Mouse (Mus musculus): ENCODE measurements around the gene Fam219a. TPM values are rescaled to one million over a fixed set of nuclear protein-coding genes. Genes with fewer than 3 reads are reported as not detected.

Fam219a gene
- polyA plus RNA-seq, 1 experiment from 2014 or later = 2.0 TPM

- H3K36me3 ChIP-seq (replicated peaks) = no peaks in the 10 kb centered on the region
- WGBS = 56% methylated on average over 8 of the region's 8 CpGs
- H3K4me1 ChIP-seq = peaks cover 41% of the 10 kb centered on the region
- H3K9me3 ChIP-seq = peaks cover 3% of the 10 kb centered on the region; the same call in 1 of the 2 replicates
- no peak for DNase-seq (ENCODE audit: low spot score)
- H3K4me3 ChIP-seq = no peak overlapping the region
- peaks cover 85% of the 10 kb centered on the region for H3K27me3 ChIP-seq (replicated peaks; ENCODE audit: low read depth, poor library complexity, severe bottlenecking)
- no peak overlapping the region for H3K27ac ChIP-seq (replicated peaks)
Observed at GRCm38 (mm10) chr4:41499619-41500018, 69.7 kb downstream of the Fam219a start.

GRCm38 (mm10) chr4:41498921-41499391, 70.4 kb downstream of the Fam219a start:
- Histone ChIP-seq H3K27me3 (replicated peaks; ENCODE audit: low read depth, poor library complexity, severe bottlenecking) (peaks cover 90% of the 10 kb centered on the region), H3K4me1 (peaks cover 41% of the 10 kb centered on the region), H3K36me3 (replicated peaks) (no peaks in the 10 kb centered on the region), H3K27ac (replicated peaks) (no peak overlapping the region), H3K4me3 (peak overlapping the region; percentile 51), H3K9me3 (no peaks in the 10 kb centered on the region)
- WGBS = 2% methylated on average over 43 of the region's 43 CpGs
- DNase-seq (ENCODE audit: low spot score) = peak; percentile 65

GRCm38 (mm10) chr4:41497995-41498845, 71.1 kb downstream of the Fam219a start:
- WGBS = 6% methylated on average over 72 of the region's 72 CpGs
- peaks cover 98% of the 10 kb centered on the region for H3K27me3 ChIP-seq (replicated peaks; ENCODE audit: low read depth, poor library complexity, severe bottlenecking)
- H3K4me1 ChIP-seq = peaks cover 39% of the 10 kb centered on the region
- peak; percentile 43 for DNase-seq (ENCODE audit: low spot score)
- peak overlapping the region; percentile 51 for H3K4me3 ChIP-seq
- H3K9me3 ChIP-seq = no peaks in the 10 kb centered on the region
- no peaks in the 10 kb centered on the region for H3K36me3 ChIP-seq (replicated peaks)
- H3K27ac ChIP-seq (replicated peaks) = peak overlapping the region; percentile 48; the same call in 1 of the 2 replicates

GRCm38 (mm10) chr4:41497579-41497978, 71.8 kb downstream of the Fam219a start:
- Histone ChIP-seq H3K36me3 (replicated peaks) (no peaks in the 10 kb centered on the region), H3K27ac (replicated peaks) (peak overlapping the region; percentile 48; the same call in 1 of the 2 replicates), H3K4me3 (peak overlapping the region; percentile 51), H3K9me3 (no peaks in the 10 kb centered on the region), H3K27me3 (replicated peaks; ENCODE audit: low read depth, poor library complexity, severe bottlenecking) (peaks cover 98% of the 10 kb centered on the region), H3K4me1 (peaks cover 32% of the 10 kb centered on the region)
- 1% methylated on average over 34 of the region's 34 CpGs for WGBS
- peak; percentile 83 for DNase-seq (ENCODE audit: low spot score)

GRCm38 (mm10) chr4:41497046-41497445, 72.3 kb downstream of the Fam219a start:
- Histone ChIP-seq H3K27ac (replicated peaks) (no peak overlapping the region), H3K4me1 (peaks cover 27% of the 10 kb centered on the region), H3K36me3 (replicated peaks) (no peaks in the 10 kb centered on the region), H3K4me3 (peak overlapping the region; percentile 51; the same call in 1 of the 2 replicates), H3K9me3 (no peaks in the 10 kb centered on the region), H3K27me3 (replicated peaks; ENCODE audit: low read depth, poor library complexity, severe bottlenecking) (peaks cover 93% of the 10 kb centered on the region)
- WGBS = 35% methylated on average over 5 of the region's 5 CpGs
- no peak for DNase-seq (ENCODE audit: low spot score)

GRCm38 (mm10) chr4:41495850-41496249, 73.5 kb downstream of the Fam219a start:
- H3K4me3 ChIP-seq = no peak overlapping the region
- peaks cover 81% of the 10 kb centered on the region for H3K27me3 ChIP-seq (replicated peaks; ENCODE audit: low read depth, poor library complexity, severe bottlenecking)
- H3K27ac ChIP-seq (replicated peaks) = no peak overlapping the region
- WGBS = 91% methylated on average over 11 of the region's 11 CpGs
- peaks cover 24% of the 10 kb centered on the region for H3K4me1 ChIP-seq
- DNase-seq (ENCODE audit: low spot score) = no peak
- H3K9me3 ChIP-seq = no peaks in the 10 kb centered on the region
- H3K36me3 ChIP-seq (replicated peaks) = no peaks in the 10 kb centered on the region

- Histone ChIP-seq H3K36me3 (replicated peaks) (no peaks in the 10 kb centered on the region), H3K9me3 (no peaks in the 10 kb centered on the region), H3K4me3 (no peak overlapping the region), H3K27ac (replicated peaks) (no peak overlapping the region), H3K27me3 (replicated peaks; ENCODE audit: low read depth, poor library complexity, severe bottlenecking) (peaks cover 73% of the 10 kb centered on the region), H3K4me1 (peaks cover 24% of the 10 kb centered on the region)
- no peak for DNase-seq (ENCODE audit: low spot score)
- WGBS = 74% methylated on average over 4 of the region's 4 CpGs
Observed at GRCm38 (mm10) chr4:41495076-41495475, 74.3 kb downstream of the Fam219a start.

GRCm38 (mm10) chr4:41494378-41494777, 75.0 kb downstream of the Fam219a start:
- WGBS = 63% methylated on average over 3 of the region's 3 CpGs

GRCm38 (mm10) chr4:41493464-41494116, 75.7 kb downstream of the Fam219a start:
- Histone ChIP-seq H3K4me3 (no peak overlapping the region), H3K4me1 (peaks cover 15% of the 10 kb centered on the region), H3K36me3 (replicated peaks) (no peaks in the 10 kb centered on the region), H3K9me3 (no peaks in the 10 kb centered on the region), H3K27me3 (replicated peaks; ENCODE audit: low read depth, poor library complexity, severe bottlenecking) (peaks cover 58% of the 10 kb centered on the region), H3K27ac (replicated peaks) (no peak overlapping the region)
- WGBS = 78% methylated on average over 3 of the region's 3 CpGs
- no peak for DNase-seq (ENCODE audit: low spot score)

More at GRCm38 (mm10) chr4:41494378-41494777, 75.0 kb downstream of the Fam219a start:
- Histone ChIP-seq H3K4me3 (no peak overlapping the region), H3K27me3 (replicated peaks; ENCODE audit: low read depth, poor library complexity, severe bottlenecking) (peaks cover 66% of the 10 kb centered on the region), H3K27ac (replicated peaks) (no peak overlapping the region), H3K4me1 (peaks cover 23% of the 10 kb centered on the region), H3K9me3 (no peaks in the 10 kb centered on the region), H3K36me3 (replicated peaks) (no peaks in the 10 kb centered on the region)
- no peak for DNase-seq (ENCODE audit: low spot score)

GRCm38 (mm10) chr4:41492951-41493350, 76.4 kb downstream of the Fam219a start:
- WGBS = 83% methylated on average over 7 of the region's 7 CpGs
- no peak for DNase-seq (ENCODE audit: low spot score)
- H3K36me3 ChIP-seq (replicated peaks) = no peaks in the 10 kb centered on the region
- no peak overlapping the region for H3K4me3 ChIP-seq
- H3K27ac ChIP-seq (replicated peaks) = no peak overlapping the region
- no peaks in the 10 kb centered on the region for H3K9me3 ChIP-seq
- H3K27me3 ChIP-seq (replicated peaks; ENCODE audit: low read depth, poor library complexity, severe bottlenecking) = peaks cover 52% of the 10 kb centered on the region
- peaks cover 9% of the 10 kb centered on the region for H3K4me1 ChIP-seq

- Histone ChIP-seq H3K27me3 (replicated peaks; ENCODE audit: low read depth, poor library complexity, severe bottlenecking) (no peaks in the 10 kb centered on the region), H3K4me1 (peaks cover 16% of the 10 kb centered on the region), H3K27ac (replicated peaks) (peak overlapping the region; percentile 61), H3K9me3 (peaks cover 3% of the 10 kb centered on the region), H3K4me3 (no peak overlapping the region), H3K36me3 (replicated peaks) (peaks cover 38% of the 10 kb centered on the region)
- WGBS = 40% methylated on average over 6 of the region's 6 CpGs
- DNase-seq (ENCODE audit: low spot score) = peak; percentile 65
Observed at GRCm38 (mm10) chr4:41481601-41482017, 87.7 kb downstream of the Fam219a start.

GRCm38 (mm10) chr4:41480254-41480653, 89.1 kb downstream of the Fam219a start:
- DNase-seq (ENCODE audit: low spot score) = no peak
- H3K36me3 ChIP-seq (replicated peaks) = peaks cover 38% of the 10 kb centered on the region
- 86% methylated on average over 8 of the region's 8 CpGs for WGBS
- H3K9me3 ChIP-seq = no peaks in the 10 kb centered on the region
- H3K4me3 ChIP-seq = no peak overlapping the region
- H3K27ac ChIP-seq (replicated peaks) = no peak overlapping the region
- H3K27me3 ChIP-seq (replicated peaks; ENCODE audit: low read depth, poor library complexity, severe bottlenecking) = no peaks in the 10 kb centered on the region
- peaks cover 16% of the 10 kb centered on the region for H3K4me1 ChIP-seq
